Mouse (Mus musculus): ENCODE results near the gene Spa17. TPM values are rescaled to one million over a fixed set of nuclear protein-coding genes. Genes with fewer than 3 reads are reported as not detected.
A peak's percentile ranks its signal among the peaks of the same experiment; 100 is the strongest.

Gene Spa17
- polyA plus RNA-seq, 1 experiment from 2014 or later = 2.2 TPM

DNA sequence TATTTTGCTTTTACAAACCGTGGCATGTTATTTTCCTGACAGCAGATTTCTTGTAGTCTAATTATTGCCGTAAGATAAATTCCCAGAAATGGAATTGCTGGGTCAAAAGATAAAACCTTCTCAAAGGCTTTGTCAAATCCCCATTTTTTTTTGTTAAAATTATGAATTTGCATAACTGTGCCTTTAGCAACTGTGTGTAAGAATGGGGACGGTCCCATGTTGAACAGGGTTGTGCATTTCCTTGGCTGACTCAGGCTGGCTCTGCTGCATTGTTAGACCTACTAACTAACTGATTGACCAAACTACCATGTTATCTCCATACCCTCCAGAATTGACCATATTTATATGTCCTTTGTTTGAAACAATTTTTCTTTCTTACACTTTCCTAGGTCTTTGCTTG is 20.7 kb upstream of the Spa17 start:
- no peak overlapping the region for H3K4me2 ChIP-seq (ENCODE audit: low read depth, low read length)
- TF ChIP-seq EP300 (IDR thresholded peaks at IDR 0.05; ENCODE audit: low read depth) = no peak
- TF ChIP-seq CTCF (IDR thresholded peaks at IDR 0.05; ENCODE audit: low read depth) = no peak
- H3K4me3 ChIP-seq (ENCODE audit: low read depth, low read length) = no peak overlapping the region
- DNase-seq = no peak
- no peaks in the 10 kb centered on the region for H3K27me3 ChIP-seq (ENCODE audit: insufficient read depth, low read length)
- no peak overlapping the region for H3K27ac ChIP-seq (ENCODE audit: low read depth)
- no peak overlapping the region for H3K9ac ChIP-seq (replicated peaks)
- ATAC-seq = no peak
- H3K4me1 ChIP-seq (ENCODE audit: insufficient read depth) = no peaks in the 10 kb centered on the region
- H3K9me3 ChIP-seq (ENCODE audit: low read length) = no peaks in the 10 kb centered on the region
- WGBS (ENCODE audit: insufficient replicate concordance) = 85% methylated on average over 3 of the region's 3 CpGs
- H3K36me3 ChIP-seq (replicated peaks; ENCODE audit: insufficient read depth, low read length) = no peaks in the 10 kb centered on the region

DNA sequence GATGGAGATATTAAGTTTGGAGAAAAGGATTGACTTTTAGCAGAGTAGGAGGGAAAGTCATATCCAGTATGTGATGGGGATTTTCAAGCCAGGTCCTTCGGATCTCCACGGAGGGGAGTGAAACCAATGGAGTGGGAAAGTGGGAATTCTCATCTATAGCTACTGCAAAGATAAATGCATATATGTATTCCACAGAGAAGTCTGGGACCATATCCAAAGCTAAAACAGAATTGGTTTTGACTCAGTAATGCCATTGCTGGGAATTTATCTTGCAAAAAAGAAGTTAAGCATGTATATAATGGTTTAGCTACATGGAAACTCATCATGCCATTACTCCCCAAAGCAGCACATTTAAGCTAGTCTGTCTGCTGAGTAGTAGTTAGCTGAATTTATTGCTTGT is 18.8 kb upstream of the Spa17 start:
- H3K36me3 ChIP-seq (replicated peaks; ENCODE audit: insufficient read depth, low read length) = no peaks in the 10 kb centered on the region

GRCm38 (mm10) chr9:37629941-37630340 is 16.4 kb upstream of the Spa17 start:
- no peaks in the 10 kb centered on the region for H3K9me3 ChIP-seq (ENCODE audit: low read length)
- ATAC-seq (no peak), DNase-seq (no peak)
- no peaks in the 10 kb centered on the region for H3K4me1 ChIP-seq (ENCODE audit: insufficient read depth)
- no peak for TF ChIP-seq EP300 (IDR thresholded peaks at IDR 0.05; ENCODE audit: low read depth)
- TF ChIP-seq CTCF (IDR thresholded peaks at IDR 0.05; ENCODE audit: low read depth) = no peak
- 65% methylated on average over 2 of the region's 2 CpGs for WGBS (ENCODE audit: insufficient replicate concordance)
- H3K4me2 ChIP-seq (ENCODE audit: low read depth, low read length) = no peak overlapping the region
- no peak overlapping the region for H3K4me3 ChIP-seq (ENCODE audit: low read depth, low read length)
- no peaks in the 10 kb centered on the region for H3K36me3 ChIP-seq (replicated peaks; ENCODE audit: insufficient read depth, low read length)
- H3K27ac ChIP-seq (ENCODE audit: low read depth) = no peak overlapping the region
- H3K9ac ChIP-seq (replicated peaks) = no peak overlapping the region
- no peaks in the 10 kb centered on the region for H3K27me3 ChIP-seq (ENCODE audit: insufficient read depth, low read length)

More for the DNA sequence above, 18.8 kb upstream of the Spa17 start:
- Histone ChIP-seq H3K27me3 (ENCODE audit: insufficient read depth, low read length) (no peaks in the 10 kb centered on the region), H3K4me2 (ENCODE audit: low read depth, low read length) (no peak overlapping the region), H3K27ac (ENCODE audit: low read depth) (no peak overlapping the region), H3K9ac (replicated peaks) (no peak overlapping the region), H3K4me3 (ENCODE audit: low read depth, low read length) (no peak overlapping the region), H3K9me3 (ENCODE audit: low read length) (no peaks in the 10 kb centered on the region), H3K4me1 (ENCODE audit: insufficient read depth) (no peaks in the 10 kb centered on the region)
- DNase-seq = no peak
- ATAC-seq = no peak
- 79% methylated on average over 2 of the region's 2 CpGs for WGBS (ENCODE audit: insufficient replicate concordance)
- TF ChIP-seq CTCF (IDR thresholded peaks at IDR 0.05; ENCODE audit: low read depth) (no peak), EP300 (IDR thresholded peaks at IDR 0.05; ENCODE audit: low read depth) (no peak)

- WGBS (ENCODE audit: insufficient replicate concordance) = 77% methylated on average over 4 of the region's 4 CpGs
Measured at GRCm38 (mm10) chr9:37628581-37628980, 15.1 kb upstream of the Spa17 start.

GRCm38 (mm10) chr9:37627263-37627662 is 13.7 kb upstream of the Spa17 start:
- DNase-seq = no peak
- Histone ChIP-seq H3K9me3 (ENCODE audit: low read length) (no peaks in the 10 kb centered on the region), H3K27ac (ENCODE audit: low read depth) (no peak overlapping the region), H3K36me3 (replicated peaks; ENCODE audit: insufficient read depth, low read length) (no peaks in the 10 kb centered on the region; the same call in 1 of the 2 replicates), H3K27me3 (ENCODE audit: insufficient read depth, low read length) (no peaks in the 10 kb centered on the region), H3K4me1 (ENCODE audit: insufficient read depth) (no peaks in the 10 kb centered on the region), H3K4me3 (ENCODE audit: low read depth, low read length) (no peak overlapping the region), H3K4me2 (ENCODE audit: low read depth, low read length) (no peak overlapping the region), H3K9ac (replicated peaks) (no peak overlapping the region)
- no peak for TF ChIP-seq CTCF (IDR thresholded peaks at IDR 0.05; ENCODE audit: low read depth)
- no peak for TF ChIP-seq EP300 (IDR thresholded peaks at IDR 0.05; ENCODE audit: low read depth)
- ATAC-seq = no peak
- 89% methylated on average over 1 of the region's 1 CpGs for WGBS (ENCODE audit: insufficient replicate concordance)

More at GRCm38 (mm10) chr9:37628581-37628980, 15.1 kb upstream of the Spa17 start:
- H3K36me3 ChIP-seq (replicated peaks; ENCODE audit: insufficient read depth, low read length) = no peaks in the 10 kb centered on the region
- ATAC-seq (no peak), DNase-seq (no peak)
- H3K4me1 ChIP-seq (ENCODE audit: insufficient read depth) = no peaks in the 10 kb centered on the region
- no peaks in the 10 kb centered on the region for H3K27me3 ChIP-seq (ENCODE audit: insufficient read depth, low read length)
- H3K4me3 ChIP-seq (ENCODE audit: low read depth, low read length) = no peak overlapping the region
- H3K9ac ChIP-seq (replicated peaks) = no peak overlapping the region
- H3K9me3 ChIP-seq (ENCODE audit: low read length) = no peaks in the 10 kb centered on the region
- TF ChIP-seq EP300 (IDR thresholded peaks at IDR 0.05; ENCODE audit: low read depth) = no peak
- no peak for TF ChIP-seq CTCF (IDR thresholded peaks at IDR 0.05; ENCODE audit: low read depth)
- no peak overlapping the region for H3K27ac ChIP-seq (ENCODE audit: low read depth)
- H3K4me2 ChIP-seq (ENCODE audit: low read depth, low read length) = no peak overlapping the region

- 48% methylated on average over 3 of the region's 3 CpGs for WGBS (ENCODE audit: insufficient replicate concordance)
- Histone ChIP-seq H3K36me3 (replicated peaks; ENCODE audit: insufficient read depth, low read length) (no peaks in the 10 kb centered on the region; the same call in 1 of the 2 replicates), H3K9ac (replicated peaks) (no peak overlapping the region), H3K4me1 (ENCODE audit: insufficient read depth) (no peaks in the 10 kb centered on the region), H3K4me3 (ENCODE audit: low read depth, low read length) (no peak overlapping the region), H3K4me2 (ENCODE audit: low read depth, low read length) (no peak overlapping the region), H3K9me3 (ENCODE audit: low read length) (no peaks in the 10 kb centered on the region), H3K27ac (ENCODE audit: low read depth) (no peak overlapping the region), H3K27me3 (ENCODE audit: insufficient read depth, low read length) (no peaks in the 10 kb centered on the region)
- ATAC-seq (peak; percentile 40; the same call in 1 of the 2 replicates), DNase-seq (no peak)
- TF ChIP-seq EP300 (IDR thresholded peaks at IDR 0.05; ENCODE audit: low read depth) (no peak), CTCF (IDR thresholded peaks at IDR 0.05; ENCODE audit: low read depth) (no peak)
Measured at GRCm38 (mm10) chr9:37626103-37626567, 12.6 kb upstream of the Spa17 start.

GRCm38 (mm10) chr9:37625641-37626040 is 12.1 kb upstream of the Spa17 start:
- Histone ChIP-seq H3K4me3 (ENCODE audit: low read depth, low read length) (no peak overlapping the region), H3K27me3 (ENCODE audit: insufficient read depth, low read length) (no peaks in the 10 kb centered on the region), H3K36me3 (replicated peaks; ENCODE audit: insufficient read depth, low read length) (no peaks in the 10 kb centered on the region; the same call in 1 of the 2 replicates), H3K4me1 (ENCODE audit: insufficient read depth) (no peaks in the 10 kb centered on the region), H3K27ac (ENCODE audit: low read depth) (no peak overlapping the region), H3K9me3 (ENCODE audit: low read length) (no peaks in the 10 kb centered on the region), H3K4me2 (ENCODE audit: low read depth, low read length) (no peak overlapping the region), H3K9ac (replicated peaks) (no peak overlapping the region)
- 64% methylated on average over 7 of the region's 7 CpGs for WGBS (ENCODE audit: insufficient replicate concordance)
- DNase-seq = no peak
- ATAC-seq = no peak
- TF ChIP-seq EP300 (IDR thresholded peaks at IDR 0.05; ENCODE audit: low read depth) = no peak
- no peak for TF ChIP-seq CTCF (IDR thresholded peaks at IDR 0.05; ENCODE audit: low read depth)
